Mouse (Mus musculus) heart, embryonic 15.5 days (tissue): Measurements from ENCODE around the gene Sh3rf3. TPM values are rescaled to one million over a fixed set of nuclear protein-coding genes. Genes with fewer than 3 reads are reported as not detected.

Experiments used
- ATAC-seq: fragments of 200-750 bp; cut with Nextera tagmentation; replicated peaks from 2 replicates; pipeline ENCODE4 v1.8.0; 2017; ENCODE audit warnings: low read depth, moderate TSS enrichment; ENCODE audit not compliant: insufficient number of reproducible peaks, insufficient read depth, low FRiP score
- H3K27ac ChIP-seq: fragments of 300-500 bp; sonication (generic); 2 replicates; pipeline ENCODE4 v1.5.1; 2015; ENCODE audit warnings: mild to moderate bottlenecking, inconsistent platforms
- H3K27me3 ChIP-seq: fragments of 300-500 bp; sonication (generic); 2 replicates; pipeline ENCODE4 v1.6.1; 2015; ENCODE audit warnings: inconsistent platforms
- H3K36me3 ChIP-seq: fragments of 300-500 bp; sonication (generic); 2 replicates; pipeline ENCODE4 v1.6.1; 2015; ENCODE audit warnings: mild to moderate bottlenecking, inconsistent platforms
- H3K4me1 ChIP-seq: fragments of 300-500 bp; sonication (generic); replicated peaks from 2 replicates; pipeline ENCODE4 v1.6.1; 2015; ENCODE audit warnings: inconsistent platforms
- H3K4me2 ChIP-seq: fragments of 300-500 bp; sonication (generic); 2 replicates; pipeline ENCODE4 v1.6.1; 2015; ENCODE audit warnings: inconsistent platforms, mild to moderate bottlenecking, moderate library complexity
- H3K4me3 ChIP-seq: fragments of 300-500 bp; sonication (generic); 2 replicates; pipeline ENCODE4 v1.5.1; 2015; ENCODE audit warnings: mild to moderate bottlenecking, inconsistent platforms
- H3K9ac ChIP-seq: fragments of 300-500 bp; sonication (generic); 2 replicates; pipeline ENCODE4 v1.6.1; 2015; ENCODE audit warnings: mild to moderate bottlenecking, inconsistent platforms
- H3K9me3 ChIP-seq: fragments of 300-500 bp; sonication (generic); replicated peaks from 2 replicates; pipeline ENCODE4 v1.6.1; 2016; ENCODE audit warnings: inconsistent platforms
- WGBS: fragments of 180-500 bp; shearing (Covaris S2); methylation state at CpG from one replicate; pipeline ENCODE4 v1.1.7; 2015; ENCODE audit warnings: mixed read lengths; 5-methylcytosine and 5-hydroxymethylcytosine counted together
- polyA plus RNA-seq: library from polyadenylated mRNA; unstranded; fragments of >200 nt; fragmentation: Nextera tagmentation; extraction: Ambion mirVana; gene quantifications from 2 replicates; pipeline ENCODE4 v1.2.1, GENCODE M21; 2015

The Sh3rf3 gene
- polyA plus RNA-seq, 1 experiment from 2014 or later: 0.34 TPM

DNA sequence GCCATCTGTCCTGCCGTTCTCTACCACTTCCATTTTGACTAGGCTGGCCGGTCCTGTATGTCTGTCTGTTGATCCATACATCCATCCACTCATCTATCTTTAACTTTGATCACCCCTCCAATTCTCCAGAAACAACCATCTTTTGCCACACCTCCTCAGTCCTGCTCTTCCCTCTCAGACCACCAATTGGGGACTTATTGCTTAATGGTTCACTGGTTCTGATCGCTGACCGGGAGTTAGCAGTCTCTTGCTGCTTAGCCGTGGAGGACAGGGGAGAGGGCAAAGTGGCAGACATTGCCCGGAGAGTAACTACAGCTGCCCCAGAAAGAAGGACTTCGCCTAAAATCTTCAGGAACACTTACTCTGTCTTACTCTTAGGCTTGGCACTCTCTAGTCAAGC is 1.3 kb downstream of the Sh3rf3 start:
- no peak for ATAC-seq
- Histone ChIP-seq H3K27ac (no peak overlapping the region), H3K9me3 (no peaks in the 10 kb centered on the region), H3K4me3 (peak overlapping the region; percentile 64; the same call in 1 of the 2 replicates), H3K9ac (no peak overlapping the region), H3K36me3 (no peaks in the 10 kb centered on the region), H3K27me3 (peaks cover 76% of the 10 kb centered on the region), H3K4me1 (peaks cover 17% of the 10 kb centered on the region), H3K4me2 (peak overlapping the region; percentile 100; the same call in 1 of the 2 replicates)
- WGBS: 66% methylated on average over 7 of the region's 7 CpGs

DNA sequence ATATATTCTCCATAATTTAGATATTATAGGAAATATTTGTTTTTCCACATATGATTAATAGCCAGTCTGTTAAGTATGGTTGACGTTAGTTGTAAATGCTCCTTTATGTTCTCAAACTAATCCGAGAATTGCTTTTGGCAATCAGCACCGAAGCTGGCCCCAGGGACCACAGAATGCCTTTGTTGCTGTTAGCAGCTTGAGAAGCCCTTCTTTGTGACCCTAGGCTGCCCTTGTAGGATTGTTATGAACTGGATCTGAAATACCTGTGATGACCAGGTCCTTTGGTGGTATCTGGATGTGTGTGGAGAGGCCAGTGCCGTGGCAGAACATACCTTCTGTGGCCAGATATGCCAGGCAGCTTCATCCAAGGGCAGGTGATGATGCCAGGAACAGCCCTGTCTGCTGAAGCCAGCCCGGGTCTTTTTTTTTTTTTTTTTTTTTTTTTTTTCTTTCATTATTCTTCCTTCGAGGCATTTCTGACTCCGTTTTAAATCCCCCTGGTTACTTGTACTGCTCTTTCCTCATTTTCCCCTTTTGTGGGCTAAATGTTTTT is 10.9 kb downstream of the Sh3rf3 start:
- peaks cover 25% of the 10 kb centered on the region for H3K27me3 ChIP-seq

DNA sequence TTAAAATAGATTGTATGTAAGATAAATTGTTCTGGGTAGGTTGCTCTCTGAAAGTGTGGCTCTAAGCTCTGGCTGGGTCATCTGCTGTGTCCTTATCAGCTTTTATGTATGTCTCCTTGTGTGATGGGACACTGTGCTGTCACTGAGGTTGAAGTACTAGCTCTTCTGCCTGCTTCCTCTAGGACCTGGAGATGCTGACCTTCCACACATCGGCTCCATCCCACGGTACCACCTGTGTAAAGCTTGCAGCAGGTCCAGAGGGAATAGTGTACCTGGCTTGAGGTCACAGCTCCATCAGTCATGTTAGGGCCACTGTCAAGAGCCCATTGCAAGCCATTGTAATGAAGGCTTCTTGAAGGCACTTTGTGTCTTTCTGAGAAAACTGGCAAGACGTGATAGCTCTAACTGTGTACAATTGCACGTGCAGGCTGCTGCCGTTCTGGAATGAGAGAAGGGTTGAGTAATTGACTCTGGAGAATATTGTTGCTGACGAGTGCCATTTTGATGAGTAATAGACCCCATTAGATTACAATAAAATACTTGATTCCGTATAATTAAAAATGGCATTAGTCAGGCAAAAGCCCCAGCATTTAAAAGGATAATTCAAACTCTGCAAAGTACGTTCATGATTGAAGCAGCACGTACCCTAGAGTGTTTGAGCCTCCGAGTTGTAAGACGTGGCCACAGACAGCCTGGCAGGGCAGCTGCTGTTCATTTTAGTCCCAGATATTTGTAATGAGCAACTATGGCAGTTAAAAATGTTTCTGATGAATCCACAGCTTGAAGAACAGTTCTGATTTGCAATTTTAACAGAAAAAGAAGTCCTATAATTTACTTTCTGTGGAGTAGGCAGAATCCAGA is 16.3 kb downstream of the Sh3rf3 start:
- 77% methylated on average over 11 of the region's 11 CpGs for WGBS
- H3K9me3 ChIP-seq: no peaks in the 10 kb centered on the region
- H3K9ac ChIP-seq: no peak overlapping the region
- H3K27me3 ChIP-seq: 0 out of 2 replicates have a peak, but pooled peaks cover 8% of the 10 kb centered on the region
- no peaks in the 10 kb centered on the region for H3K4me1 ChIP-seq
- no peak overlapping the region for H3K27ac ChIP-seq
- H3K36me3 ChIP-seq: no peaks in the 10 kb centered on the region
- no peak overlapping the region for H3K4me2 ChIP-seq
- ATAC-seq: no peak
- H3K4me3 ChIP-seq: no peak overlapping the region

More for the DNA sequence above, 10.9 kb downstream of the Sh3rf3 start:
- Histone ChIP-seq H3K4me1 (no peaks in the 10 kb centered on the region), H3K27ac (no peak overlapping the region), H3K36me3 (no peaks in the 10 kb centered on the region), H3K9ac (no peak overlapping the region), H3K9me3 (no peaks in the 10 kb centered on the region), H3K4me3 (no peak overlapping the region), H3K4me2 (no peak overlapping the region)
- no peak for ATAC-seq
- 67% methylated on average over 7 of the region's 7 CpGs for WGBS

DNA sequence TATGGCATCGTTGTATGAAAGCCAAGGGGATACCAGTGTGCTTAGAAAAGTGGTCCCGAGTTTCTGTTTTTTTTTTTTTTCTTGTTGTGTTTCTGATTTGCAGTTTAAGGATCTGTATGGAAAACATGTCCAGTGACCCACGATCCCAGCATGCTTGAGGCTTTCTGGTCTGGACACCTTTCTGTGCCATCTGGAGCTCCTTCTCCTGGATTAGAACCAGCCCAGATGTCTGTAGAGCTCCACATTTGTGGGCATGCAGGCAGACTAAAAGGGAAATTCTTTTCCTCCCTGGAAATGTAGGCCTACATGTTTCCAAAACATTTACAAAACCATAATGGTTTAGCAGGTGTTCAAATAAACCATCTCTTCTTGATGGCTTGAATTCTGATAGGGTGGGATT is 20.0 kb downstream of the Sh3rf3 start:
- no peaks in the 10 kb centered on the region for H3K9me3 ChIP-seq
- no peak overlapping the region for H3K9ac ChIP-seq
- H3K27ac ChIP-seq: no peak overlapping the region
- no peak overlapping the region for H3K4me2 ChIP-seq
- no peaks in the 10 kb centered on the region for H3K36me3 ChIP-seq
- ATAC-seq: no peak
- no peaks in the 10 kb centered on the region for H3K4me1 ChIP-seq
- 0 out of 2 replicates have a peak, but pooled peaks cover 7% of the 10 kb centered on the region for H3K27me3 ChIP-seq
- no peak overlapping the region for H3K4me3 ChIP-seq
- WGBS: 76% methylated on average over 3 of the region's 3 CpGs

GRCm38 (mm10) chr10:58833741-58834178 is 20.6 kb downstream of the Sh3rf3 start:
- no peak overlapping the region for H3K4me2 ChIP-seq
- H3K9me3 ChIP-seq: no peaks in the 10 kb centered on the region
- H3K4me3 ChIP-seq: no peak overlapping the region
- no peaks in the 10 kb centered on the region for H3K4me1 ChIP-seq
- H3K36me3 ChIP-seq: no peaks in the 10 kb centered on the region
- ATAC-seq: no peak
- no peak overlapping the region for H3K27ac ChIP-seq
- 0 out of 2 replicates have a peak, but pooled peaks cover 1% of the 10 kb centered on the region for H3K27me3 ChIP-seq
- WGBS: 54% methylated on average over 13 of the region's 13 CpGs
- no peak overlapping the region for H3K9ac ChIP-seq

DNA sequence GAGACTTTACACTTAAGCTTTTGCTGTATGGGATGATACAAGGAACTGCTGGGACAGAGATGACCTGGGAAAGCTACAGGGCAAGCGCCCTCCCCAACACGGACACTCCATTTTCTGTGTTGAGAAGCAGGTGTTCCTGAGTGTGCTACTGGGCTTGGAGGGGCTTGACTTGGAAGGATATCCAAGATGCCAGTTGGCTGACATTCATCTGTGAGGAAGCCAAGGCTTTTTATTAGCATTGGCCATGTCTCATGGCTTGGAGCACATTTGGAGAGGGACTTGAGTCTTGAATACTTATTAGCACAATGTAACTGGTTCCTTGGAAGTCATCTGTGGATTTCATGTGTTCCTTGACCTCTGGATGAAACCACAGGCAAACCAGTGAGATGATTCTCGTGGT is 23.2 kb downstream of the Sh3rf3 start:
- ATAC-seq: no peak
- WGBS: 88% methylated on average over 3 of the region's 3 CpGs

DNA sequence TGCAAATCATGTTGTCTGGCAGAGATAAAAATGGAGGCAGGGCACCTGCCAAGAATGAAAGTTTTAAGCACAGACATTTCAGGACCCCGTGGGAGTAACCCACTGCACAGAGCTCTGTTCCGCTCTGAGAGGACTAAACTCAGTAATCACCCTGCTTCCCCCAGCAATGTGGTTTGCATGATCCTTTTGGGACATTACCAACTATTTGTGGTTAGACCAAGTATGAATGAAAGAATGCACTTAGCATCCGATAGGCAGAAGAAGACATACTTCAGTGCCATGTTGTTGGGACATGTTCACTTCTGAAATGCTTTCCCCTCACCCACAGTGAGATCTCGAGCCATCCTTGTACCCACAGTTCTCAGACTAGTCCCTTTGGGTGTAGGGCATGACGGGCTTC is 24.3 kb downstream of the Sh3rf3 start:
- Histone ChIP-seq H3K9ac (no peak overlapping the region), H3K4me3 (no peak overlapping the region), H3K27me3 (no peaks in the 10 kb centered on the region), H3K9me3 (no peaks in the 10 kb centered on the region), H3K27ac (no peak overlapping the region), H3K4me2 (no peak overlapping the region), H3K4me1 (no peaks in the 10 kb centered on the region), H3K36me3 (no peaks in the 10 kb centered on the region)
- no peak for ATAC-seq
- WGBS: 73% methylated on average over 5 of the region's 5 CpGs

More for the DNA sequence above, 23.2 kb downstream of the Sh3rf3 start:
- H3K9me3 ChIP-seq: no peaks in the 10 kb centered on the region
- H3K4me2 ChIP-seq: no peak overlapping the region
- no peak overlapping the region for H3K4me3 ChIP-seq
- H3K36me3 ChIP-seq: no peaks in the 10 kb centered on the region
- no peaks in the 10 kb centered on the region for H3K4me1 ChIP-seq
- no peak overlapping the region for H3K9ac ChIP-seq
- H3K27ac ChIP-seq: no peak overlapping the region
- H3K27me3 ChIP-seq: no peaks in the 10 kb centered on the region

GRCm38 (mm10) chr10:58841945-58842344 is 28.8 kb downstream of the Sh3rf3 start:
- Histone ChIP-seq H3K4me3 (no peak overlapping the region), H3K27ac (no peak overlapping the region), H3K9ac (no peak overlapping the region), H3K27me3 (no peaks in the 10 kb centered on the region; the same call in 1 of the 2 replicates), H3K9me3 (no peaks in the 10 kb centered on the region), H3K4me2 (no peak overlapping the region), H3K36me3 (no peaks in the 10 kb centered on the region), H3K4me1 (no peaks in the 10 kb centered on the region)
- no peak for ATAC-seq
- WGBS: 88% methylated on average over 3 of the region's 3 CpGs

GRCm38 (mm10) chr10:58843100-58843499 is 29.9 kb downstream of the Sh3rf3 start:
- Histone ChIP-seq H3K9ac (no peak overlapping the region), H3K4me1 (no peaks in the 10 kb centered on the region), H3K9me3 (no peaks in the 10 kb centered on the region), H3K27ac (no peak overlapping the region), H3K36me3 (no peaks in the 10 kb centered on the region), H3K27me3 (no peaks in the 10 kb centered on the region; the same call in 1 of the 2 replicates), H3K4me3 (no peak overlapping the region), H3K4me2 (no peak overlapping the region)
- no peak for ATAC-seq
- WGBS: 83% methylated on average over 8 of the region's 8 CpGs

DNA sequence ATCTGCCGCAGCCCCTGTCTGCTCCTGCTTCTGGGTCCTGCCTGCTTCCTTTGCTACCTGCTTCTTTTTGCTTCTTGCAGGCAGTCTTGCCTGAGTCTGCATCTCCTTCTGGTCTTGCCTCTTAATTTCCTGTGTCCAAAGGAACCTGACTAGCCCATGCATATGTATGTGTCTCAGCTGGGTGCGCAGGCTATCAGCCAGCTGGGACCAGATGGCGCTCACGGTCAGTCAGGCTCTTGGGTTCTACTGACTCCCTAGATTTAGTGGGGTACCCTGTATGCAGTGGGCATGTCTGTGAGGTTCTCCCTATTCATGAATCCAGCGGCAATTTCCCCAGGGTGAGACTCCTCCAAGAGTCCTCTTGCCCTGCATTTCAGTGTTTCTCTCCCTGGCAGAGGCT is 35.0 kb downstream of the Sh3rf3 start:
- no peak overlapping the region for H3K4me2 ChIP-seq
- H3K9me3 ChIP-seq: no peaks in the 10 kb centered on the region
- no peaks in the 10 kb centered on the region; the same call in 1 of the 2 replicates for H3K27me3 ChIP-seq
- no peaks in the 10 kb centered on the region for H3K4me1 ChIP-seq
- no peak overlapping the region for H3K9ac ChIP-seq
- H3K36me3 ChIP-seq: no peaks in the 10 kb centered on the region
- no peak overlapping the region for H3K4me3 ChIP-seq
- H3K27ac ChIP-seq: no peak overlapping the region
- WGBS: 77% methylated on average over 5 of the region's 5 CpGs
- no peak for ATAC-seq

- Histone ChIP-seq H3K4me1 (no peaks in the 10 kb centered on the region), H3K9me3 (no peaks in the 10 kb centered on the region), H3K27ac (no peak overlapping the region), H3K4me3 (no peak overlapping the region), H3K27me3 (no peaks in the 10 kb centered on the region; the same call in 1 of the 2 replicates), H3K4me2 (no peak overlapping the region), H3K36me3 (no peaks in the 10 kb centered on the region), H3K9ac (no peak overlapping the region)
- no peak for ATAC-seq
- WGBS: 80% methylated on average over 6 of the region's 6 CpGs
Observed at GRCm38 (mm10) chr10:58848536-58848935, 35.4 kb downstream of the Sh3rf3 start.
